Mouse (Mus musculus) ES-Bruce4 (cell line): ENCODE data around the gene Zscan2. TPM values are rescaled to one million over a fixed set of nuclear protein-coding genes. Genes with fewer than 3 reads are reported as not detected.

Source experiments
- H3K27ac ChIP-seq: 2 replicates; pipeline ENCODE4 v1.5.1; 2012; ENCODE audit warnings: low read length, inconsistent platforms; ENCODE audit not compliant: insufficient read depth
- H3K27me3 ChIP-seq: 2 replicates; pipeline ENCODE4 v1.6.1; 2012; ENCODE audit warnings: mild to moderate bottlenecking, low read length, inconsistent platforms; ENCODE audit not compliant: control insufficient read depth, poor library complexity, insufficient read depth, severe bottlenecking
- H3K36me3 ChIP-seq: 2 replicates; pipeline ENCODE4 v1.6.1; 2012; ENCODE audit warnings: inconsistent platforms, mild to moderate bottlenecking, low read length, moderate library complexity; ENCODE audit not compliant: control insufficient read depth, poor library complexity, insufficient read depth, severe bottlenecking
- H3K4me1 ChIP-seq: one replicate; pipeline ENCODE4 v1.8.1; 2011; ENCODE audit warnings: low read length; ENCODE audit not compliant: control insufficient read depth, insufficient read depth
- H3K4me3 ChIP-seq: 2 replicates; pipeline ENCODE4 v1.5.1; 2011; ENCODE audit warnings: low read depth, mild to moderate bottlenecking, low read length
- H3K9ac ChIP-seq: 2 replicates; pipeline ENCODE4 v1.6.1; 2012; ENCODE audit warnings: low read depth, mild to moderate bottlenecking, inconsistent platforms; ENCODE audit not compliant: poor library complexity, severe bottlenecking
- H3K9me3 ChIP-seq: replicated peaks from 2 replicates; pipeline ENCODE4 v1.6.1; 2012; ENCODE audit warnings: mild to moderate bottlenecking, low read length, inconsistent platforms; ENCODE audit not compliant: control insufficient read depth, poor library complexity, insufficient read depth, severe bottlenecking
- CTCF ChIP-seq: IDR thresholded peaks from one replicate; pipeline ENCODE4 v1.8.1; 2011; ENCODE audit warnings: low read depth, low read length
- EP300 ChIP-seq: IDR thresholded peaks from 2 replicates; pipeline ENCODE4 v1.6.1; 2011; ENCODE audit warnings: low read depth, low read length; ENCODE audit not compliant: insufficient read depth
- POLR2A ChIP-seq: IDR thresholded peaks from one replicate; pipeline ENCODE4 v1.8.1; 2011; ENCODE audit warnings: low read length; ENCODE audit not compliant: insufficient read depth
- polyA plus RNA-seq: library from polyadenylated mRNA; stranded (reverse); fragments of >200 nt; gene quantifications from 2 replicates; pipeline ENCODE4 v1.2.4, GENCODE M21; 2011; ENCODE audit warnings: low read depth; ENCODE audit not compliant: missing spikeins, insufficient read depth, insufficient read length

The Zscan2 gene
- polyA plus RNA-seq, 1 experiment = 4.9 TPM

GRCm38 (mm10) chr7:80901541-80902274, 41.0 kb downstream of the Zscan2 start:
- Histone ChIP-seq H3K9ac (peak overlapping the region; percentile 39), H3K36me3 (peaks cover 9% of the 10 kb centered on the region), H3K4me1 (no peaks in the 10 kb centered on the region), H3K9me3 (no peaks in the 10 kb centered on the region), H3K27ac (no peak overlapping the region), H3K27me3 (no peaks in the 10 kb centered on the region), H3K4me3 (peak overlapping the region; percentile 94)
- TF ChIP-seq EP300 (no peak), POLR2A (no peak), CTCF (no peak)

- H3K27ac ChIP-seq = no peak overlapping the region
- H3K27me3 ChIP-seq = no peaks in the 10 kb centered on the region
- 0 out of 2 replicates have a peak, but pooled peaks cover 2% of the 10 kb centered on the region for H3K36me3 ChIP-seq
- no peaks in the 10 kb centered on the region for H3K9me3 ChIP-seq
- TF ChIP-seq CTCF = no peak
- no peak for TF ChIP-seq POLR2A
- no peaks in the 10 kb centered on the region for H3K4me1 ChIP-seq
- H3K9ac ChIP-seq = no peak overlapping the region
- H3K4me3 ChIP-seq = no peak overlapping the region
Measured at GRCm38 (mm10) chr7:80903625-80904422, 43.1 kb downstream of the Zscan2 start.

GRCm38 (mm10) chr7:80904921-80905515, 44.3 kb downstream of the Zscan2 start, which contains the start of gene Nmb:
Nmb (minus strand) TSS chr7:80905076.
- Histone ChIP-seq H3K36me3 (peaks cover 3% of the 10 kb centered on the region; the same call in 1 of the 2 replicates), H3K4me3 (peak within 1 kb of the TSS; percentile 51), H3K9ac (peak within 1 kb of the TSS; percentile 31), H3K27ac (no peak within 1 kb of the TSS), H3K27me3 (no peaks in the 10 kb centered on the region), H3K4me1 (no peaks in the 10 kb centered on the region), H3K9me3 (no peaks in the 10 kb centered on the region)
- TF ChIP-seq CTCF (no peak), EP300 (no peak), POLR2A (no peak)

GRCm38 (mm10) chr7:80911053-80911452, 50.3 kb downstream of the Zscan2 start:
- Histone ChIP-seq H3K4me1 (peaks cover 4% of the 10 kb centered on the region), H3K36me3 (peaks cover 19% of the 10 kb centered on the region), H3K27ac (peak overlapping the region; percentile 46; the same call in 1 of the 2 replicates), H3K4me3 (no peak overlapping the region), H3K9me3 (no peaks in the 10 kb centered on the region), H3K27me3 (no peaks in the 10 kb centered on the region), H3K9ac (no peak overlapping the region)
- TF ChIP-seq EP300 (no peak), POLR2A (no peak), CTCF (no peak)

GRCm38 (mm10) chr7:80912496-80912895, 51.8 kb downstream of the Zscan2 start:
- H3K36me3 ChIP-seq = peaks cover 31% of the 10 kb centered on the region
- H3K27ac ChIP-seq = peak overlapping the region; percentile 48
- no peaks in the 10 kb centered on the region for H3K9me3 ChIP-seq
- no peak overlapping the region for H3K9ac ChIP-seq
- H3K4me1 ChIP-seq = peaks cover 4% of the 10 kb centered on the region
- no peak overlapping the region for H3K4me3 ChIP-seq
- no peak for TF ChIP-seq POLR2A
- no peak for TF ChIP-seq CTCF
- no peak for TF ChIP-seq EP300
- H3K27me3 ChIP-seq = no peaks in the 10 kb centered on the region
